Mouse (Mus musculus) cortical plate, adult 2 months (tissue): Measurements from ENCODE around the gene Tmem239.

Source experiments
- CTCF ChIP-seq: fragments of 200-500 bp; IDR thresholded peaks from 2 replicates; pipeline ENCODE4 v1.5.1; 2011; ENCODE audit warnings: mild to moderate bottlenecking, control low read depth, low read length; ENCODE audit not compliant: insufficient read depth; ENCODE audit errors: extremely low read depth
- POLR2A ChIP-seq: fragments of 200-500 bp; IDR thresholded peaks from 2 replicates; pipeline ENCODE4 v1.6.1; 2011; ENCODE audit warnings: mild to moderate bottlenecking, low read length, control low read depth; ENCODE audit not compliant: insufficient read depth; ENCODE audit errors: extremely low read depth

DNA sequence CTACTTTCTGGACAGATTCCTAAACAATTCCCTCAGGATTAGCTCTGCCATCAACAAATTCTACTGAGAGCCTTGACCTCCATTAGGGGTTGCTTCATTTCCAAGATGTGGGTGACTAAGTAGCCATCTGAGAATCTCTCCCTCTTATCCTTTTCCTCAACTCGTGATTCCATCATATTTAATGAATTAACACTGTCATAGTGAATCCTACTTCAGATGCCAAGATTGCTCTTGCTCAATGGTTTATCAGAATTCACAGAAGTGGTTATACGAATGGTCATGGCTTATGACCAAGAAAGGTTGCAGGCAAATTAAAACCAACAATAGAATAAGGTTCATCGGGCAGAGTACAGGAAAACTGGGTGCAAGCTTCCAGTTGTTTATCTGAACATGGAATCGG, 4.4 kb upstream of the Tmem239 start:
- TF ChIP-seq CTCF (no peak), POLR2A (no peak)
